Mouse (Mus musculus) liver, postnatal 0 days (tissue): ENCODE data around the gene Amn.

ENCODE experiments used
- CTCF ChIP-seq: sonication (generic); IDR thresholded peaks from 2 replicates; pipeline ENCODE4 v1.5.1; 2016; ENCODE audit warnings: antibody characterized with exemption, low read depth
- EP300 ChIP-seq: IDR thresholded peaks from 2 replicates; pipeline ENCODE4 v1.6.1; 2016; ENCODE audit warnings: antibody characterized with exemption, low read depth, mild to moderate bottlenecking

DNA sequence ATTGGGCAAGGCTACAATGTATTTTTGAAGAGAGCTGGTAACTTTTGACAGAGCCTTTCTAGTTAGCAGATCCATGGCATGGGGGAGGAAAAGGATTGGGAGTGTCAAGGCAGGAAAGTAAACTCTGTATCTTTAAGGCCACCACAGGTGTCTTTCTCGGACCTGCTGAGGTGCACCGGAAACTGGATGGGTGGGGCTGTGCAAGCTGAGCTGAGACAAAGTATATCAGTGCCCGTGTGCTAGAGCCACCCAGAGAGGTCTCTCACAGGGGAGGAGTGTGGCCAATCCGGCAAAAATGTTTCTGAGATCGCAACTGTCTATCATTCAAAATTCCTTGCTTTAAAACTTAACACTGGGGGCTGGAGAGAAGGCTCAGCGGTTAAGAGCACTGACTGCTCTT, 35.3 kb upstream of the Amn start:
- no peak for TF ChIP-seq CTCF
- no peak for TF ChIP-seq EP300
